Mouse (Mus musculus) stomach, embryonic 16.5 days (tissue): ENCODE measurements around the gene Pygb. TPM values are rescaled to one million over a fixed set of nuclear protein-coding genes. Genes with fewer than 3 reads are reported as not detected.

Experiments
- ATAC-seq: fragments of 200-750 bp; cut with Nextera tagmentation; 2 replicates; pipeline ENCODE4 v1.8.0; 2017; ENCODE audit warnings: moderate number of reproducible peaks, moderate TSS enrichment; ENCODE audit not compliant: insufficient read depth, low FRiP score
- H3K27ac ChIP-seq: fragments of 300-500 bp; sonication (generic); 2 replicates; pipeline ENCODE4 v1.5.1; 2014; ENCODE audit warnings: low read length
- H3K27me3 ChIP-seq: fragments of 300-500 bp; sonication (generic); 2 replicates; pipeline ENCODE4 v1.6.1; 2014; ENCODE audit warnings: low read length, control low read depth, mixed read lengths; ENCODE audit not compliant: control insufficient read depth, insufficient read depth
- H3K36me3 ChIP-seq: fragments of 300-500 bp; sonication (generic); 2 replicates; pipeline ENCODE4 v1.6.1; 2014; ENCODE audit warnings: low read length; ENCODE audit not compliant: control insufficient read depth, insufficient read depth
- H3K4me1 ChIP-seq: fragments of 300-500 bp; sonication (generic); 2 replicates; pipeline ENCODE4 v1.6.1; 2014; ENCODE audit warnings: low read length, control low read depth, mixed read lengths; ENCODE audit not compliant: control insufficient read depth, insufficient read depth
- H3K4me2 ChIP-seq: fragments of 300-500 bp; sonication (generic); 2 replicates; pipeline ENCODE4 v1.6.1; 2014; ENCODE audit warnings: low read depth, low read length, mixed read lengths
- H3K4me3 ChIP-seq: fragments of 300-500 bp; sonication (generic); replicated peaks from 2 replicates; pipeline ENCODE4 v1.5.1; 2014; ENCODE audit warnings: mild to moderate bottlenecking, low read length
- H3K9ac ChIP-seq: fragments of 300-500 bp; sonication (generic); 2 replicates; pipeline ENCODE4 v1.6.1; 2014; ENCODE audit warnings: low read length
- H3K9me3 ChIP-seq: fragments of 300-500 bp; sonication (generic); replicated peaks from 2 replicates; pipeline ENCODE4 v1.6.1; 2016; ENCODE audit warnings: low read length, control low read depth; ENCODE audit not compliant: control insufficient read depth
- WGBS: fragments of 180-500 bp; shearing (Covaris S2); extraction: QIAGEN DNeasy Blood & Tissue Kit; methylation state at CpG from one replicate; pipeline ENCODE4 v1.1.7; 2014; 5-methylcytosine and 5-hydroxymethylcytosine counted together
- polyA plus RNA-seq: library from polyadenylated mRNA; unstranded; fragments of >200 nt; fragmentation: Nextera tagmentation; extraction: Ambion mirVana; gene quantifications from 2 replicates; pipeline ENCODE4 v1.2.1, GENCODE M21; 2015

Pygb gene
- polyA plus RNA-seq, 1 experiment from 2014 or later: 122 TPM

GRCm38 (mm10) chr2:150830011-150830410, 43.5 kb downstream of the Pygb start:
- WGBS: 93% methylated on average over 2 of the region's 2 CpGs
- no peak for ATAC-seq
- H3K4me1 ChIP-seq: no peaks in the 10 kb centered on the region
- no peak overlapping the region for H3K4me2 ChIP-seq
- no peaks in the 10 kb centered on the region for H3K9me3 ChIP-seq
- no peaks in the 10 kb centered on the region for H3K27me3 ChIP-seq
- H3K4me3 ChIP-seq: no peak overlapping the region
- no peak overlapping the region for H3K9ac ChIP-seq
- H3K27ac ChIP-seq: no peak overlapping the region
- peaks cover 19% of the 10 kb centered on the region for H3K36me3 ChIP-seq

GRCm38 (mm10) chr2:150830911-150831441, 44.4 kb downstream of the Pygb start:
- H3K9ac ChIP-seq: no peak overlapping the region
- peaks cover 15% of the 10 kb centered on the region for H3K36me3 ChIP-seq
- no peaks in the 10 kb centered on the region for H3K27me3 ChIP-seq
- WGBS: 86% methylated on average over 3 of the region's 3 CpGs
- H3K4me3 ChIP-seq: no peak overlapping the region
- no peaks in the 10 kb centered on the region for H3K9me3 ChIP-seq
- H3K4me2 ChIP-seq: no peak overlapping the region
- no peak for ATAC-seq
- no peaks in the 10 kb centered on the region for H3K4me1 ChIP-seq
- no peak overlapping the region for H3K27ac ChIP-seq

- no peak for ATAC-seq
- H3K4me1 ChIP-seq: no peaks in the 10 kb centered on the region
- no peaks in the 10 kb centered on the region for H3K27me3 ChIP-seq
- peaks cover 8% of the 10 kb centered on the region for H3K36me3 ChIP-seq
- H3K27ac ChIP-seq: no peak overlapping the region
- 87% methylated on average over 7 of the region's 7 CpGs for WGBS
- no peak overlapping the region for H3K9ac ChIP-seq
- H3K9me3 ChIP-seq: no peaks in the 10 kb centered on the region
- no peak overlapping the region for H3K4me2 ChIP-seq
- H3K4me3 ChIP-seq: no peak overlapping the region
Observed at GRCm38 (mm10) chr2:150832029-150832428, 45.5 kb downstream of the Pygb start.

DNA sequence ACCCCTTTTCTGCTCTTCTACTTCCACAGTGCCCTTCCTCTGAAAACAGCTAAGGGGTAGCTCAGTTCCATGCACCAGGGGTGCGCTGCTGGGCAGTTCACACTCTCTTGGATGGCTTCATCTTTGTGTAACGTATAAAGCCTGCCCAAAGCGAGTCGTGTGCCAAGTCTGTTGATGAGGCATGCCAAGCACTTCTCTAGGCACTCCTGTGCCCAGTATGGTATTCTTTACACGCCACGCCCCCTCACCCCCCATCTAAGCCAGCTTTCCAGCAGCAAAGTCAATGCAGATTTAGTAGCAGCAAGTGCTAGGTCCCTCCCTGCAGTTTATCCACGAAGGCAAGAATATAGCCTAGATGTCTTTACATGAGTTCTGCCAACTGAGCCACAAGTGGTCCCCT, 48.1 kb downstream of the Pygb start:
- no peaks in the 10 kb centered on the region for H3K9me3 ChIP-seq
- H3K27ac ChIP-seq: no peak overlapping the region
- 93% methylated on average over 7 of the region's 7 CpGs for WGBS
- no peak overlapping the region for H3K4me2 ChIP-seq
- no peak for ATAC-seq
- H3K36me3 ChIP-seq: peaks cover 6% of the 10 kb centered on the region
- no peak overlapping the region for H3K9ac ChIP-seq
- no peaks in the 10 kb centered on the region for H3K4me1 ChIP-seq
- H3K4me3 ChIP-seq: no peak overlapping the region
- no peaks in the 10 kb centered on the region for H3K27me3 ChIP-seq

GRCm38 (mm10) chr2:150835975-150836374, 49.4 kb downstream of the Pygb start:
- H3K36me3 ChIP-seq: peaks cover 6% of the 10 kb centered on the region; the same call in 1 of the 2 replicates
- no peaks in the 10 kb centered on the region for H3K27me3 ChIP-seq
- no peak for ATAC-seq
- no peaks in the 10 kb centered on the region for H3K9me3 ChIP-seq
- 87% methylated on average over 4 of the region's 4 CpGs for WGBS
- H3K4me1 ChIP-seq: no peaks in the 10 kb centered on the region
- no peak overlapping the region for H3K4me2 ChIP-seq
- no peak overlapping the region for H3K4me3 ChIP-seq
- H3K27ac ChIP-seq: no peak overlapping the region
- H3K9ac ChIP-seq: no peak overlapping the region

DNA sequence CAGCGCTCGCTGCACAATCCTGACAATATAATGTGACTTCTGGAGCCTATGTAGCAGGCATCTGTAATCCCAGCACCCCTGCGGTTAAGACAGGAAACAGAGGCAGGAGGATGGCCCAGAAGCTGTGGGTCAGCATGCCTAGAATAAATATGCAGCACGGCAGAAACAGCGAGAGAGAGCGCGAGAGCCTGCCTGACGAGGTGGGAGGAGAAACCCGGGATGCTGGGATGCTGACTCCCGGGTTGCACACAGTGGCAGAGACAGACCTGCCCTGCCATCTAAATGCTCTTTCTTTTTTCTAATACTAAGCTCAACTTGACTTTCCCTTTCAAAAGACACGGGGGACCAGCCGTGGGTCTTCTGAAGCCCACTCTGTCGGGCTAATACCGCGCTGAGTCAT, 50.4 kb downstream of the Pygb start:
- no peak overlapping the region for H3K9ac ChIP-seq
- ATAC-seq: no peak
- H3K27me3 ChIP-seq: no peaks in the 10 kb centered on the region
- no peak overlapping the region for H3K4me3 ChIP-seq
- 75% methylated on average over 15 of the region's 15 CpGs for WGBS
- H3K36me3 ChIP-seq: peaks cover under 1% of the 10 kb centered on the region; the same call in 1 of the 2 replicates
- H3K4me2 ChIP-seq: no peak overlapping the region
- no peaks in the 10 kb centered on the region for H3K9me3 ChIP-seq
- H3K4me1 ChIP-seq: no peaks in the 10 kb centered on the region
- H3K27ac ChIP-seq: no peak overlapping the region

GRCm38 (mm10) chr2:150837781-150838180, 51.2 kb downstream of the Pygb start:
- Histone ChIP-seq H3K9me3 (no peaks in the 10 kb centered on the region), H3K36me3 (no peaks in the 10 kb centered on the region; the same call in 1 of the 2 replicates), H3K4me3 (no peak overlapping the region), H3K27me3 (no peaks in the 10 kb centered on the region), H3K4me1 (no peaks in the 10 kb centered on the region), H3K4me2 (no peak overlapping the region), H3K27ac (no peak overlapping the region), H3K9ac (no peak overlapping the region)
- ATAC-seq: no peak
- WGBS: 100% methylated on average over 3 of the region's 3 CpGs

DNA sequence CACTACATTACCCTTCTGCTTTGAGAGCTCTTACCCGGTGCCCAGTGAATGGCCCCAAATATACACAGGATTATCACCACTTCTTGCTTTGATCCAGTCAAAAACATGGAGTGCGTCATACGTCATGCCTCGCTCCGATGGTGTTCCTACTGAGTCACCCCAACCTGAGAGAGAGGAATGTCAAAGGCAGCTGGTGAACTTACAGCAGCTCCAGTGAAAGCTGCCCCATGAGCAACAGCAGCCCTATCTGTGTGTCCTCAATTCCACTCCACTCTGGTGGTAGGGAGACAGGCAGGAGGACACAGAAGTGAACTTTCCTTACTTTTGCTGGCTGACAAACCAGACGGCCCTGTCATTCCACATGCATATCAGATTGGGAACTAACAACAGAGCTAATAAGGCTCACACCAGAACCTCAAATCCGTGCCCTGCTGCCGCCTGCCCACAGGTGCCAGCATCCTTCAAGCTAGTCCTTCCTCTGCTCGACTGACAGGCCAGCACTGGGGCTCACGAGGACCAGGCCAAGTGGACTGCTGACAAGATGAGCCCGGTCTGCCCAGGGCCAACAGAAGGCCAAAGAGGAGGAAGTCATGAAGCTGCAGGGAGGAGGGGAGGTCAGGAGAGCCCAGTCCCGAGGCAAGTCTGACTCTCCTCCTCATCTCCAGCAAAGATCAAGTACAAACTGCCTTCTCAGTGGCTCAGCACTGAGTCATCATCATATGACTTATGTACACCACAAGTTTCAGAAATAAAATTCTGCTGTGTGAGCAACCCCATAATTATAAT, 53.3 kb downstream of the Pygb start:
- Histone ChIP-seq H3K4me1 (no peaks in the 10 kb centered on the region), H3K27me3 (no peaks in the 10 kb centered on the region), H3K4me2 (no peak overlapping the region), H3K4me3 (no peak overlapping the region), H3K27ac (no peak overlapping the region), H3K9ac (no peak overlapping the region), H3K36me3 (no peaks in the 10 kb centered on the region; the same call in 1 of the 2 replicates), H3K9me3 (no peaks in the 10 kb centered on the region)
- no peak for ATAC-seq
- WGBS: 76% methylated on average over 12 of the region's 12 CpGs

- H3K4me2 ChIP-seq: no peak overlapping the region
- no peak for ATAC-seq
- H3K9ac ChIP-seq: no peak overlapping the region
- no peaks in the 10 kb centered on the region for H3K9me3 ChIP-seq
- no peaks in the 10 kb centered on the region for H3K27me3 ChIP-seq
- no peak overlapping the region for H3K4me3 ChIP-seq
- no peaks in the 10 kb centered on the region for H3K4me1 ChIP-seq
- no peaks in the 10 kb centered on the region for H3K36me3 ChIP-seq
- WGBS: 61% methylated on average over 11 of the region's 11 CpGs
- H3K27ac ChIP-seq: no peak overlapping the region
Observed at GRCm38 (mm10) chr2:150841109-150841508, 54.6 kb downstream of the Pygb start.
